Mouse (Mus musculus): ENCODE measurements at regions not wholly inside any gene's neighbourhood (a gene's known extent, or its start where the extent isn't known, plus 50 kb on each side); places are given as distances from the start of the nearest gene placed in this dataset.

DNA sequence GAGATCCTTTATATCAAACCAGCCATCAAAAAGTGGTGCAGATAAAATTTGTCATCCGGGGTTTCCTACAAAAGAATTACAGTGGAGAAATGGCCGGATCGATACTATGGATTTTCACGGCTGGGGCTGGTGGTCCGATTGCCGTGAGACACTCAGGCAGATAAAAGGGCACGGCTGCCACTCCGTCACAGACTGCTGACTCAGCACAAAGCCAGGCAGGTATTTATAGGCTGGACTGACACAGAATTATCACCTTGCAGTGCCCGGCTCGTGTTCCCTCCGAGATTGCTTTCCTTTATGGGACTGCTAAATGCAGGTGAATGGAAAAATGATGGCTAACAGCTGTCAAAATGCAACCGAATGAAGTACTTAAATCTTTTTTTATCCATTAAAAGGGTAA is 199.5 kb upstream of the Zfp64 start:
- Histone ChIP-seq H3K4me1 (ENCODE audit: insufficient read depth, low read depth, low read length) (no peaks in the 10 kb centered on the region), H3K36me3 (replicated peaks) (no peaks in the 10 kb centered on the region), H3K9me3 (replicated peaks) (peaks cover 86% of the 10 kb centered on the region), H3K4me3 (ENCODE audit: low read depth, low read length) (no peak overlapping the region), H3K27me3 (ENCODE audit: insufficient read depth, low read length) (no peaks in the 10 kb centered on the region; the same call in 1 of the 2 replicates)
- ATAC-seq (ENCODE audit: extremely low read depth, insufficient number of reproducible peaks, low FRiP score, poor library complexity, severe bottlenecking) (no peak), DNase-seq (ENCODE audit: low spot score) (no peak)
- no peak for TF ChIP-seq CTCF (IDR thresholded peaks at IDR 0.05; ENCODE audit: low read depth, low read length)
- no peak for TF ChIP-seq GATA1 (IDR thresholded peaks at IDR 0.05; ENCODE audit: borderline replicate concordance, low read length)
- TF ChIP-seq POLR2AphosphoS5 (IDR thresholded peaks at IDR 0.05; ENCODE audit: insufficient replicate concordance, low read depth, low read length), result no peak
- no peak for TF ChIP-seq TAL1 (conservative IDR thresholded peaks at IDR 0.05; ENCODE audit: low read depth, low read length)
- no peak for TF ChIP-seq GATA2 (IDR thresholded peaks at IDR 0.05; ENCODE audit: borderline replicate concordance, low read depth, low read length)

DNA sequence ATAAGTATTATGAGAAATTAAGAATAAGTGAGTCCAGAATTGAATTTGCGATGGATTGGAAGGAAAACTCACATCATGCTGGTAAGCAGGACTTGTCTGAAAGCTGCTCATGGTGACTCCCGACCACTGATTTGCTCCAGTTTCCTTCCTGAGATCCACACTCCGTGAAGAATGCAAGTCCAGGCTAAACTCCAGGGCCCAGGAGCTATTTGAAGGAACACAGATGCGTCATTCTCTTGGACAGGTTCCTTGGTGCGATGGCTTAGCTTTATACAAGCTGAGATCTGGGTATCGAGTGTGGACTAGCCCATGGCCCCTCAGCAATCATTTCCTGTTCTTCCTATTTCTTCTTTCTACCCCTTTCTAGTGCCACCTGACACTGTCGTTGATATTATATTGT is 192.3 kb upstream of the Zfp64 start:
- Histone ChIP-seq H3K4me3 (ENCODE audit: low read depth, low read length) (no peak overlapping the region), H3K36me3 (replicated peaks) (no peaks in the 10 kb centered on the region), H3K4me1 (ENCODE audit: insufficient read depth, low read depth, low read length) (no peaks in the 10 kb centered on the region), H3K27me3 (ENCODE audit: insufficient read depth, low read length) (no peaks in the 10 kb centered on the region), H3K9me3 (replicated peaks) (peaks cover 78% of the 10 kb centered on the region)
- no peak for ATAC-seq (ENCODE audit: extremely low read depth, insufficient number of reproducible peaks, low FRiP score, poor library complexity, severe bottlenecking)
- no peak for DNase-seq (ENCODE audit: low spot score)
- no peak for TF ChIP-seq GATA1 (IDR thresholded peaks at IDR 0.05; ENCODE audit: borderline replicate concordance, low read length)
- TF ChIP-seq TAL1 (conservative IDR thresholded peaks at IDR 0.05; ENCODE audit: low read depth, low read length), result no peak
- TF ChIP-seq GATA2 (IDR thresholded peaks at IDR 0.05; ENCODE audit: borderline replicate concordance, low read depth, low read length), result no peak

DNA sequence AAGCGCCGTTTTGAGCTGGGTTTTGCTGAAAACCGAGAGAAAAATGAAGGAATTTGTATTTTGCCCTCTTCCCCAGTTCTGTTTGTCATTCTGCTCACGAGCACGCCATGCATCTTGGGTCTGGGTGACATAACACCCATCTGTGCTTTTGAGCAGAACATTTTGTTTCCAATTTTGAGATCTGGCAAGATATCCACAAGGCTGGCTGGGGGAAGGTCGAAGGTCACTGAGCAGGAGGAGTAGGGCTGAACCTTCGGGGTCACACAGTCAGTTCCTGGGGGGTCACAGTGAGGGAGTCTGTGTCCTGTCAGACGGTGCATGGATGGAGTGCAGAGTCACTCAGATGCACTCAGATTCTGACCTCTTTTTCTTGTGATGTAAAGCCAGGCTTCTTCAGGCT is 186.8 kb upstream of the Zfp64 start:
- Histone ChIP-seq H3K9me3 (replicated peaks) (peaks cover 87% of the 10 kb centered on the region), H3K4me1 (ENCODE audit: insufficient read depth, low read depth, low read length) (no peaks in the 10 kb centered on the region), H3K36me3 (replicated peaks) (no peaks in the 10 kb centered on the region), H3K27me3 (ENCODE audit: insufficient read depth, low read length) (no peaks in the 10 kb centered on the region), H3K4me3 (ENCODE audit: low read depth, low read length) (no peak overlapping the region)
- TF ChIP-seq CTCF (IDR thresholded peaks at IDR 0.05; ENCODE audit: low read depth, low read length), result no peak
- TF ChIP-seq GATA1 (IDR thresholded peaks at IDR 0.05; ENCODE audit: borderline replicate concordance, low read length), result no peak
- no peak for TF ChIP-seq TAL1 (conservative IDR thresholded peaks at IDR 0.05; ENCODE audit: low read depth, low read length)
- no peak for TF ChIP-seq GATA2 (IDR thresholded peaks at IDR 0.05; ENCODE audit: borderline replicate concordance, low read depth, low read length)
- no peak for TF ChIP-seq POLR2AphosphoS5 (IDR thresholded peaks at IDR 0.05; ENCODE audit: insufficient replicate concordance, low read depth, low read length)
- DNase-seq (ENCODE audit: low spot score) (no peak), ATAC-seq (ENCODE audit: extremely low read depth, insufficient number of reproducible peaks, low FRiP score, poor library complexity, severe bottlenecking) (no peak)

DNA sequence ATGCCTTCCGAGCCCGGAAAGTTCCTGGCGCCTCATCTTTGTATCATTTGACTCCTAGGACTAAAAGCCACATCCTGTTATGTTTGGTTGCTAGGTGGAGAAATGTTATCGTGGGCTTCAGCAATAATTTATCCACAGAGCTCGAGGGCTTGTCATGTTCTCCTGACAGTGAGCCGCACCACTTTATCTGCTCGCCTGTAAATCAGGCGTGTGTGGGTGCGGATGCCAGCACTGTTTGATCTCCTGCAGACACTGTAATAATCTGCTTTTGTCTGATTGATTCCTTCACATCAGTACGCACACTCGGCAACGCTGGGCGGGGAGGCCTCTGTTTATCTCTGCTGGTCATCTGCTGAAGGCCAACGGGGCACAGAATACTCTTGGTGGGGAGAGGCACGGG is 178.5 kb upstream of the Zfp64 start:
- no peak for ATAC-seq (ENCODE audit: extremely low read depth, insufficient number of reproducible peaks, low FRiP score, poor library complexity, severe bottlenecking)
- Histone ChIP-seq H3K9me3 (replicated peaks) (peaks cover 84% of the 10 kb centered on the region), H3K4me3 (ENCODE audit: low read depth, low read length) (no peak overlapping the region), H3K36me3 (replicated peaks) (no peaks in the 10 kb centered on the region), H3K27me3 (ENCODE audit: insufficient read depth, low read length) (no peaks in the 10 kb centered on the region), H3K4me1 (ENCODE audit: insufficient read depth, low read depth, low read length) (no peaks in the 10 kb centered on the region)
- DNase-seq (ENCODE audit: low spot score), result no peak
- TF ChIP-seq GATA1 (IDR thresholded peaks at IDR 0.05; ENCODE audit: borderline replicate concordance, low read length), result no peak
- no peak for TF ChIP-seq TAL1 (conservative IDR thresholded peaks at IDR 0.05; ENCODE audit: low read depth, low read length)
- no peak for TF ChIP-seq GATA2 (IDR thresholded peaks at IDR 0.05; ENCODE audit: borderline replicate concordance, low read depth, low read length)
- TF ChIP-seq CTCF (IDR thresholded peaks at IDR 0.05; ENCODE audit: low read depth, low read length), result no peak
- TF ChIP-seq POLR2AphosphoS5 (IDR thresholded peaks at IDR 0.05; ENCODE audit: insufficient replicate concordance, low read depth, low read length), result no peak

DNA sequence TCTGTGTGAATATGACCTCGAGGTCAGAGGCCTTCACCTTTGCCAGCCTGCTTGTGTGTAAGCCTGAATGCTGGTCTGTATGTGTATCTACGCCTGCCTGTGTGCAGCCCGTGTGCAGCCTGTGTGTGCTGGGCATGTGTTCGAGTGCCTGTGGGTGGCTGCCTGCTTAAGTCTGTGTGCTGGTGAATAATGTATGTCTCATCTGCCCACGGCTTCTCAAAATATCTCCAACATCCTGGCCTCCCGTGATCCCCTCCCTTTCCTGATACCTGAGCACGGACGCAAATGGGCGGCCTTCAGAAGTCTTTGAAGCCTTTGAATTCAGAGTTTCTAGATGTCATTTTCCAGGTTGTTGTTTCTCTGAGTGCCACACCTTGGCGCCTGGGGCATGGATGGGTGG is 170.1 kb upstream of the Zfp64 start:
- ATAC-seq (ENCODE audit: extremely low read depth, insufficient number of reproducible peaks, low FRiP score, poor library complexity, severe bottlenecking) (no peak), DNase-seq (ENCODE audit: low spot score) (no peak)
- Histone ChIP-seq H3K27me3 (ENCODE audit: insufficient read depth, low read length) (no peaks in the 10 kb centered on the region), H3K4me1 (ENCODE audit: insufficient read depth, low read depth, low read length) (no peaks in the 10 kb centered on the region), H3K4me3 (ENCODE audit: low read depth, low read length) (no peak overlapping the region), H3K9me3 (replicated peaks) (peaks cover 73% of the 10 kb centered on the region), H3K36me3 (replicated peaks) (no peaks in the 10 kb centered on the region)
- TF ChIP-seq TAL1 (conservative IDR thresholded peaks at IDR 0.05; ENCODE audit: low read depth, low read length) (no peak), CTCF (IDR thresholded peaks at IDR 0.05; ENCODE audit: low read depth, low read length) (no peak), GATA2 (IDR thresholded peaks at IDR 0.05; ENCODE audit: borderline replicate concordance, low read depth, low read length) (no peak), GATA1 (IDR thresholded peaks at IDR 0.05; ENCODE audit: borderline replicate concordance, low read length) (no peak), POLR2AphosphoS5 (IDR thresholded peaks at IDR 0.05; ENCODE audit: insufficient replicate concordance, low read depth, low read length) (no peak)

DNA sequence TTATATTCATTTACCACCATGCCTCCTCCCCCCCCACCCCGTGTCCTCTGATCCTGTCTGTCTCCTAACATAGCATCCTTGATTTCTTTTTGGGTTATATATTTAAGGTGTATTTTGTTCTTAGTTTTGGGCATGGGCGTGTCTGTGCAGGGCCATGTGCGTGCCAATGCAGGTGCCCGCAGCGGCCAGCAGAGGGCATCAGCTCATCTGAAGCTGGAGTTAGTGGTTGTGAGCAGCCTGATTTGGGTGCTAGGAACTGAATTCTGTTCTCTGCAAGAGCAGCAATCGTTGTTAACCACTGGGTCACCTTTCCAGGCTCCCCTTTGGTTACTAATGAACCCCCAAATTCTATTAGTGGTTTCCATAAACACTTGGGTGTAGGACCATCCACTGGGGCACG is 167.5 kb upstream of the Zfp64 start:
- ATAC-seq (ENCODE audit: extremely low read depth, insufficient number of reproducible peaks, low FRiP score, poor library complexity, severe bottlenecking), result no peak
- no peaks in the 10 kb centered on the region for H3K36me3 ChIP-seq (replicated peaks)
- H3K4me3 ChIP-seq (ENCODE audit: low read depth, low read length), result no peak overlapping the region
- no peak for DNase-seq (ENCODE audit: low spot score)
- no peaks in the 10 kb centered on the region for H3K4me1 ChIP-seq (ENCODE audit: insufficient read depth, low read depth, low read length)
- H3K9me3 ChIP-seq (replicated peaks), result peaks cover 68% of the 10 kb centered on the region
- no peak for TF ChIP-seq POLR2AphosphoS5 (IDR thresholded peaks at IDR 0.05; ENCODE audit: insufficient replicate concordance, low read depth, low read length)
- TF ChIP-seq GATA1 (IDR thresholded peaks at IDR 0.05; ENCODE audit: borderline replicate concordance, low read length), result no peak
- TF ChIP-seq CTCF (IDR thresholded peaks at IDR 0.05; ENCODE audit: low read depth, low read length), result no peak
- no peak for TF ChIP-seq GATA2 (IDR thresholded peaks at IDR 0.05; ENCODE audit: borderline replicate concordance, low read depth, low read length)
- no peak for TF ChIP-seq TAL1 (conservative IDR thresholded peaks at IDR 0.05; ENCODE audit: low read depth, low read length)
- no peaks in the 10 kb centered on the region for H3K27me3 ChIP-seq (ENCODE audit: insufficient read depth, low read length)

DNA sequence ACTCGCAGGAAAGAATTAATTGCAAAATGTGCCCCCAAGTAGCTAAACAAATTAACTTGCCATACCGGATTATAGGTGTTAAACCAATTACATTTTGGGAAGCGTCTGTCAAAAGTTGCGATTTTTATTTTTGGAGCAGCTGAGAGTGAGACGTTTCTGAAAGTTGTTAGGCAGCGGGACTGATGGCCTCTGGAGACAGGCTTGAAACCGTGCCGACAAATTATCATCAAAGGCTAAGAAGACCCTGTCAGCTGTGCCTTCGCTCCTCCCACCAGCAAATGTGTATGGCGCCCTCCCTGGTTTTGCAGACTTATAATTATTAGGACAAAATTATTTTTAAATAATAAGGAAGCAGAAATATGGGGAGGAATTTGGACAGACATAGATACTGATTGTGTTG is 161.5 kb upstream of the Zfp64 start:
- TF ChIP-seq GATA2 (IDR thresholded peaks at IDR 0.05; ENCODE audit: borderline replicate concordance, low read depth, low read length) (no peak), CTCF (IDR thresholded peaks at IDR 0.05; ENCODE audit: low read depth, low read length) (no peak), TAL1 (conservative IDR thresholded peaks at IDR 0.05; ENCODE audit: low read depth, low read length) (no peak), POLR2AphosphoS5 (IDR thresholded peaks at IDR 0.05; ENCODE audit: insufficient replicate concordance, low read depth, low read length) (no peak), GATA1 (IDR thresholded peaks at IDR 0.05; ENCODE audit: borderline replicate concordance, low read length) (no peak)
- Histone ChIP-seq H3K9me3 (replicated peaks) (peaks cover 54% of the 10 kb centered on the region), H3K4me3 (ENCODE audit: low read depth, low read length) (no peak overlapping the region), H3K36me3 (replicated peaks) (no peaks in the 10 kb centered on the region), H3K27me3 (ENCODE audit: insufficient read depth, low read length) (no peaks in the 10 kb centered on the region), H3K4me1 (ENCODE audit: insufficient read depth, low read depth, low read length) (no peaks in the 10 kb centered on the region)
- no peak for DNase-seq (ENCODE audit: low spot score)
- ATAC-seq (ENCODE audit: extremely low read depth, insufficient number of reproducible peaks, low FRiP score, poor library complexity, severe bottlenecking), result no peak
